Mouse (Mus musculus) brain, embryonic 14.5 days (tissue): ENCODE measurements around the gene Zfp715.

Source experiments
- CTCF ChIP-seq: fragments of 200-500 bp; IDR thresholded peaks from 2 replicates; pipeline ENCODE4 v1.5.1; 2012; ENCODE audit warnings: inconsistent platforms, mild to moderate bottlenecking, moderate library complexity, borderline replicate concordance; ENCODE audit not compliant: insufficient read depth, insufficient read length; ENCODE audit errors: extremely low read depth
- POLR2A ChIP-seq: fragments of 200-500 bp; IDR thresholded peaks from 2 replicates; pipeline ENCODE4 v1.6.1; 2012; ENCODE audit warnings: mild to moderate bottlenecking, inconsistent platforms, borderline replicate concordance; ENCODE audit not compliant: poor library complexity, insufficient read depth, insufficient read length, severe bottlenecking; ENCODE audit errors: extremely low read depth

GRCm38 (mm10) chr7:43333203-43333602, 20.1 kb upstream of the Zfp715 start:
- peak; percentile 33; the same call in 1 of the 2 replicates for TF ChIP-seq CTCF
- no peak for TF ChIP-seq POLR2A
